Mouse (Mus musculus): ENCODE measurements around the gene Fbn1.

The Fbn1 gene

DNA sequence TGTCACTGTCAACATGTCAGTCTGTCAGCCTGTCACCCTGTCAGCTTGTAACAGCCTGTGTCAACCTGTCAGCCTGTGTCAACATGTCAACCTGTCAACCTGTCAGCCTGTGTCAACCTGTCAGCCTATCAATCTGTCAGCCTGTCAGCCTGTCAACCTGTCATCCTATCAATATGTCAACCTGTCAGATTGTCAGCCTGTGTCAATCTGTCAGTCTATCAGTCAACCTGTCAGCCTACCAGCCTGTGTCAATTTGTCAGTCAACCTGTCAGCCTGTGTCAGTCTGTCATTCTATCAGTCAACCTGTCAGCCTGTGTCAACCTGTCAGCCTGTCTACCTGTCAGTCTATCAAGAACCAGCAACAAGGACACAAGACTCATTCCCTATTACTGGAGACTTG, 6.3 kb downstream of the Fbn1 start:
- DNase-seq (ENCODE audit: low read depth, low spot score), result no peak

GRCm38 (mm10) chr2:125498216-125498615, 9.6 kb downstream of the Fbn1 start:
- DNase-seq (ENCODE audit: low read depth, low spot score), result no peak

DNA sequence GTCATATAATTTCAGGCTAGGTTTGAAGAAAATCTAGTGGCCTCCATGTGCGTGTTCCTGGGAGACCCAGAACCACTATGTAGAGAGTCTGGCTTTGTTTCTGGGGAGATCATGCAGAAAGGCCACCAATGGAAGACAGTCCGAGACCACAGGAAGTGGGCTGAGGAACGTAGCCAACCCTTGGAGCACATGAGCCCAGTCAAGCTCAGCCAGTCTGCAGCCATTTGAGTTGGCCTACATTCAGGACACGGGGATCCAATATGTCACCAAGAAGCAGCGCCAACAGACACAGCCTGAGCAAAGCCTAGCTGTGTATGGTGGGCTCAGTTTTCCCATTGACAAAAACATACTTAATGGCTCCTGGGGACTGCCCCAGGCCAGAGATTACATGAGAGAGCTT, 11.1 kb downstream of the Fbn1 start:
- no peak for DNase-seq (ENCODE audit: low read depth, low spot score)

DNA sequence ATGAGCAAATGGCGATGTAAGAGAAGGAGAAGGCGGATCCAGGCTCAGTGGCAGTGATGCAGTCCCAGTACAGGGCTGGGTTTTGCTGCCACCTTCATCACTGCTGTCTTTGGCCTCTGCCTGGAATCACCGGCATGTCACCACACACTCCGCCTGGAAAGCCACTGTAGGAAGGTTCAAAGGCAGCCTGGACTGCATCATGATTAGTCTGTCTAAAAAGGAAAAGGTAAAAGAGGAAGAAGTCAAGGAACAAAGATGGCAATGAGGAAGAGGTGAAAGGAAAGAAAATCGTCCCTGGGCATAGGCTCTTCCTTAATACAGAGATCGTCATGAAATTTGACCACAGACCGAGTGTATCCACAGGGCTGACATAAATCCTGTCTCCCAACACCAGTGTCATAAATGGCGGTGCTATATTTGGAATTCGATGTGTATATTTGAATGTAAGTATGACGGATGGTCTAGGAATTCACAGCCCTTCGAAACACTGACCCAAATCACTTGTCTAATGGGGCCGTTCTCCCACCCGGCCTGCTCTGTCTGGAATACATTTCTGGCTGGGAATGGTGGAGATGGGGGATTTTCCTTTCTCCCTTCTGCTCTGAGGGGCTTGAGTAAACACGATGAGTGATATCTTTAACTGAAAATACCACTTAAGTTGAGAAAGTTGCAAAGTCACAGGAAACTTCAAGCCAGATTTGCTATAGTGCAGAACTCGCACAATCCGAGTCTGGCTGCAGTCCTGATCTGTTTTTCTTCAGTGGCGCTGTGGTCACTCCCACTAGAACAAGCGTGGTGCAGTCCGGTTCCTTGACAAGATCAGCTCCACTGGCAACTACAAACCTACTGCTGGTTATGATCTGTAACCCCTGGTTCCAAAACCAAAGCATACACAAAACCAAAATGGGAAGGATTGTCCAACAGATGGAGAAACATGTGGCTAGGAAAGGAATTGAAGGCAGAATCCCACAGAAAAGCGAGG, 12.7 kb downstream of the Fbn1 start:
- no peak for DNase-seq (ENCODE audit: low read depth, low spot score)

- no peak for DNase-seq (ENCODE audit: low read depth, low spot score)
Observed at GRCm38 (mm10) chr2:125494291-125494690, 13.5 kb downstream of the Fbn1 start.

- no peak for DNase-seq (ENCODE audit: low read depth, low spot score)
Observed at GRCm38 (mm10) chr2:125492050-125492900, 15.5 kb downstream of the Fbn1 start.

DNA sequence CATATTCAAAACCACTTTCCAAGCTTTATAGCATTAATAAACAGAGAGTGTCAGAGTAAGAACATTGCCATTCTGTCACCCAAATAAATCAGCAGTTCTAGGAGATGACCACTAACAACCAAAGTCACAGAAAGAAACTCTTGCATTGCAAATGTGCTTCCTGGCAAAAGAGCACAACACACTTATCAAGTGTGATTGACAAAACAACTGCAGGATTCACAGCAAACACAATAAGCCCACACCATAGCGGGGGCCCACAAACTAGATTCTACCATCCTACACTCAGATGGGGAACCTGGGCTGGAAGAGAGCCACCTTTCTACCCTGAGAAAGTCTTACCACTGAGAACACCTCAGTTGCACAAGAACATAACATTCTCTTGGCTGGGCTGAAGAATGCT, 17.8 kb downstream of the Fbn1 start:
- DNase-seq (ENCODE audit: low read depth, low spot score), result no peak

GRCm38 (mm10) chr2:125484910-125485309, 22.9 kb downstream of the Fbn1 start:
- DNase-seq (ENCODE audit: low read depth, low spot score), result no peak

DNA sequence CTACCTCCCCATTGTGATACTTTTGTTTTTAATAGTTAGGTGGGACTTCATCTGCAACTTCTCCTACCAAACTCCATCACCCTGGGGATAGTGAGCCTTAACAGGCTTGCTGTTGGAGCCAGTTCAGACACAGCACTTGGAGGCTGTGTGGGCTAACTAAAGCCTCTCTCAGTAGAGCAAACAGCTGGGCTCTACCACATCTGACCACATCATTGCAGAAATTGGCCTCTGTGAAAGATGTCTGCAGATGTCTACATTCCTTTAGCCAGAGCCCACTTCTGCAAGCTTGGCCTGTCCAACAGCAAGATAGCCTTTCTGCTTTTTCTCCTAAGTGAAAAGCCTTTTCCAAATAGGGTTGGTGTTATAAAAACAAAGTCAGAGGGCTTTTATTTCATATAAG, 23.6 kb downstream of the Fbn1 start:
- DNase-seq (ENCODE audit: low read depth, low spot score), result no peak

DNA sequence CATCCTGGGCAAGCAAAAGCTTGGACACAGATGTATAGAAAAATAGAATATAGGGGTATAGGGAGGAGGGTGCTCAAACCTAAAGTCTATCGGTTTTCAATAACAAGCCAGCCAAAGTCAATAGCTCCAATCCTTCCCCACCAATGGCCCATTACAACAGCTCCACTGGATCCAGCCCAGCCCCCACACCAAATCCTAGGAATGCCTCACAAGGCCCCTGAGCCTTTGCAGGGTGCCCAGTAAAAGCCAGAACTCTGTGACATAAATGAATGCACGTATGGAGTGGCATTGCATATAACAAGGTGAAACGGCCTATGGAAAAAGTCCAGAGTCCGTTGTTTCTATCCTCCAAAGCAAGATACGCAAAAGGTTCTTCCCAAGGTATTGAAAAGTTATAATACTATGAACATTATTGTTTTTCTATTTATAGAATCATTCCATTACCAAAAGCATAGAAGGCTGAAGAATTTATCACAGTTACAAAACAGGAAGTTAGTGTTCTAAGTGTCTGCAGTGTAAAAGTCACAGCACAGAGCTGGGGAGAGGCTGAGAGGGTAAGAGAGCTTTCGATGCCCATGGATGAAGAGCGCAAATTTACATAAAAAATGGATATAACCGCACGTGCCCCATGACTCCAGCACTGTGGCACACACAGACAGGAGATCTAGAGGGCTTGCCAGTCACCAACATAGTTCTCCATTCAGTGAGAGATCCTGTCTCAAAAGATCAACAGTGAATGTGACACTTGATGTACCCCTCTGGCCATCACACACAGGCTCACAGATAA, 26.1 kb downstream of the Fbn1 start:
- DNase-seq (ENCODE audit: low read depth, low spot score), result no peak

DNA sequence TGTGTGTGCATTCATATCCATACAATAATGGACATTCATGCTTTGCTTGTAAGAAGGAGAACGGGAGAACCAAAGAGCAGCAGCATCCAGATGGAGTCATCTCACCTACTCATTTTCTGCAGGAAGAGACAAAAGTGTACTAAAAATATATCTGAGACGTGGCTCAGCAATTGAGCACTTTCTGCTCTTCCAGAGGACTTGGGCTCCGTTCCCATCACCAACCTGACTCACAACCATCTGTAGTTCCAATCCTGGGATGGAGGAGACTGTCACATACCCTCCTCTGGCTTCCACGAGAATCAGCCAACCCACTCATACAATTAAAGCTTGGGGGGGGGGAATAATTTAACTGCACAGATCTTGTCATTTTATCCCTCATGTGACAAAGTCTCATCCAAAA, 26.7 kb downstream of the Fbn1 start:
- no peak for DNase-seq (ENCODE audit: low read depth, low spot score)

GRCm38 (mm10) chr2:125480057-125480456, 27.7 kb downstream of the Fbn1 start:
- DNase-seq (ENCODE audit: low read depth, low spot score), result no peak

DNA sequence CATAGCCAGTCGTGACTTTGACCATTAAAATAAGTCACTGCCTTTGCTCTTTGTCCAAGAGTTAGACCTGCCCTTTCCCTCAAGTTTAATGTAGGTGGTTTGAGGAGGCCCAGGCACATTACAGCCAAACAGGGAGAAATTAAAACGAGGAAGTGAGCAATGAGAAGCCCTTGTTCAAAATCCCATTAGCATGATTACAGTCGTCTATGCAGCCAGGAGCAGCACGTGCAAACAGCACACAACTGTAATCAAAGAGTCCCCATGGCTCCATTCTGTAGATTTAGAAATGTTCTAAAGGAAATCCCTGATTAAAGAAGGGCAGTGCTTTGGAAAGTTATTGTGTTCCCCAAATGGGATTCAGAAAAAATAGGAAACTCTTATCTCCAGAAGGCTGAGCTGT, 29.1 kb downstream of the Fbn1 start:
- no peak for DNase-seq (ENCODE audit: low read depth, low spot score)

DNA sequence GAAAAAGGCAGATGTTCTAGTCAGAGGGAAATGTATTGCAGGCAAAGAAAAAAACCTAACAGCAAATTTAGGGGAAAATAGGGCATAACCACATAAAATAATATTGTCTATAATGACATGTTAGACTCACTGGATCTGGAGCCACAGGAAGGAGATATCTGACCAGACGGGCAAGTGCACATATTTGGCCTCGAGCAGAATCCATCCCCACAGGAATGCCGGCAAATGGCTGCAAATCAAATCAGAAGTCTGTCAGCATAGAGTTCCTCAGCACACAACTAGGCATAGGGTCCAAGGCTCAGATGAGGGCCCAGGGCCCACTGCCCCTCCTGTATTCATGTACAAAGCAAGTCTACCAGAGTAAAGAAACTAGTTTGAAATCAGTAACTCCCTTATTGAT, 30.4 kb downstream of the Fbn1 start:
- DNase-seq (ENCODE audit: low read depth, low spot score), result no peak

DNA sequence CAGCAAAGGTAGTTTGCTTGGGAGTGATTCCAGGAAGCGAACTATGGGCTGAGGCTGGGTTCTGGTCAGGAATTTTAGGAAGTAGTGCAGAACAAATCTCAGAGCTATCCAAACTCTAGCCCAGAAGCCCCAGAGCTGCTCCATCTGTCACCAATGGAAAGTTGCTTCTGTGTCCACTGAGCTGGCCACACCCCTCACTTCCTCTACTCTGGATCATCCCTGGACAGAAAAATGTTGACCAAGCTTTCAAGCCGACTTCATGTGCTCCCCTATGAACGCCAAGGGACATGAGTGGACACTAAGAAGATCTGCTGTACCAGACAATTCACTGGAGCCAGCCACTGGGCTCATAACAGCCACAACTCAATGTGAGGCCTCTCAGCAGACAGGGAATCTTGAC, 31.6 kb downstream of the Fbn1 start:
- DNase-seq (ENCODE audit: low read depth, low spot score), result no peak

DNA sequence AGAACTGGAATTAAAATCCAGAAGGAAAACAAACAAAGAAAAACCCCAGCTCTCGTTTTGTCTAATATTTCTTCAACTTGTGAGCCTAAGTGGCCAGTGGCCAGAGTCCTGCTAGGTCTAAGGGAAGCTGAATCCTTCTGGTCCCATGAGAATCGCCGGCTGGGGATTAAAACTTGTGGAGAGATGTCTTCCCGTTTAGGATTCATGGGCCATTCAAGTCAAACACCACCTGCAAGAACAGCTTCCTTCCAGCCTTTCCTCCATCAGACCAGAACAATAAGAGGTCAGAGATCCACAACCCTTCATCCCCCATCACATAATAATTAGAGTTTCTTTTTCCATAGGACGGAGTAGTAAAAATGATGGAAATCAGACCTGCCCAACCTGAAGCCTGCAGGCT, 33.1 kb downstream of the Fbn1 start:
- no peak for DNase-seq (ENCODE audit: low read depth, low spot score)

- DNase-seq (ENCODE audit: low read depth, low spot score), result no peak
Observed at GRCm38 (mm10) chr2:125473228-125473627, 34.6 kb downstream of the Fbn1 start.

DNA sequence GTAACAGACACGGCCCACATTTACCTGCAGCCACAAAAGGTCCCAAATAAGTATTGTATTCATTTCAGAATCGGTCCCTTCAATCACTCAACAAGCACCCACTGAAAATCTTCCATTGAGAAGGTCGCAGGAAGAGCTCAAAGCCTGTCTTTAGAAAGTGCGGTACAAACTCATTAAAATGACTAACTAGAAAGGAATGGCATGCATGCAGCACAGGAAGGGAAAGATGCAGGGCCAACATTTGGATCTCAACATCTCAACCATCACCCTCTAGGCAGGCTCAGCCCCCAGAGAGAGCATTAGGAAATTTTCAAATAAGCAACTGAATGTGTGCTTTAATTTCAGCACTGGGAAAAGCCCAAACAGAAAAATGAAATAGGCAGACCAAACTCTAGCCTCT, 36.1 kb downstream of the Fbn1 start:
- DNase-seq (ENCODE audit: low read depth, low spot score), result no peak

GRCm38 (mm10) chr2:125470553-125471295, 37.1 kb downstream of the Fbn1 start:
- no peak for DNase-seq (ENCODE audit: low read depth, low spot score)

- no peak for DNase-seq (ENCODE audit: low read depth, low spot score)
Observed at GRCm38 (mm10) chr2:125464036-125464435, 43.8 kb downstream of the Fbn1 start.

GRCm38 (mm10) chr2:125459087-125459486, 48.7 kb downstream of the Fbn1 start:
- no peak for DNase-seq (ENCODE audit: low read depth, low spot score)
